Comparison of ENCODE assay signal across 18 mouse cellular contexts in genomic region chr6:38128115-38128514, GRCm38 (mm10). TPM values are rescaled to one million over a fixed set of nuclear protein-coding genes. Genes with fewer than 3 reads are reported as not detected.
"Had no signal": no experiment of that assay in that cellular context is flagged by ENCODE, and none has a peak within 500 bp of the region (broad histone marks: within the 10 kb centered on the region; RNA-seq: fewer than 3 reads in every experiment).

No protein-coding gene starts in this region.

- DNase-seq: retina, postnatal 1 day; right cerebral cortex, postnatal 4 days; spleen, adult 18-20 months; thymus, adult 18-20 months; thymus, postnatal 14 days had no signal

- H3K9ac ChIP-seq: limb, embryonic 15.5 days; liver, embryonic 12.5 days; midbrain, embryonic 12.5 days; neural tube, embryonic 13.5 days had no signal

- ATAC-seq: liver, embryonic 12.5 days; midbrain, embryonic 16.5 days had no signal

- H3K4me3 ChIP-seq: layer of hippocampus, adult 2 months; limb, embryonic 15.5 days; liver, embryonic 12.5 days; midbrain, embryonic 12.5 days; neural tube, embryonic 13.5 days had no signal

- H3K9me3 ChIP-seq: limb, embryonic 15.5 days; liver, embryonic 12.5 days; midbrain, embryonic 12.5 days; neural tube, embryonic 13.5 days had no signal

- H3K27ac ChIP-seq: kidney, postnatal 0 days; layer of hippocampus, adult 2 months; limb, embryonic 15.5 days; liver, embryonic 12.5 days; midbrain, embryonic 12.5 days; neural tube, embryonic 13.5 days had no signal

- H3K4me2 ChIP-seq: limb, embryonic 15.5 days; liver, embryonic 12.5 days; midbrain, embryonic 12.5 days; neural tube, embryonic 13.5 days had no signal

- H3K27me3 ChIP-seq: limb, embryonic 15.5 days; liver, embryonic 12.5 days; midbrain, embryonic 12.5 days; neural tube, embryonic 13.5 days had no signal

- H3K4me1 ChIP-seq: midbrain, embryonic 12.5 days; neural tube, embryonic 13.5 days had no signal

RNA-seq across cellular contexts. Expression of gene Atp6v0a4, which starts 3.7 kb away (rescaled TPM):
- polyA plus RNA-seq: limb, embryonic 11.5 days; midbrain, embryonic 12.5 days had no signal

RNA-seq across cellular contexts. Expression of gene Tmem213, which starts 19.1 kb away (rescaled TPM):
- total RNA-seq: layer of hippocampus, adult 2 months; layer of hippocampus, postnatal 36 days; left cerebral cortex, adult 8-10 months; left cerebral cortex, postnatal 25 days; megakaryocyte-erythroid progenitor cell, adult 5-6 weeks had no signal
- polyA plus RNA-seq: limb, embryonic 11.5 days; liver, embryonic 12.5 days; liver, embryonic 16.5 days; midbrain, embryonic 12.5 days; midbrain, embryonic 16.5 days; neural tube, embryonic 13.5 days had no signal
